Mouse (Mus musculus) heart, adult 2 months (tissue): ENCODE measurements around the gene Tle2. TPM values are rescaled to one million over a fixed set of nuclear protein-coding genes. Genes with fewer than 3 reads are reported as not detected.

ENCODE experiments used
- DNase-seq, 2 experiments: peaks; one replicate each; pipeline ENCODE4 v3.0.0; 2021
- H3K27ac ChIP-seq: fragments of 200-600 bp; 2 replicates; pipeline ENCODE4 v1.8.1; 2022
- H3K27me3 ChIP-seq: fragments of 200-500 bp; 2 replicates; pipeline ENCODE4 v1.6.1; 2012; ENCODE audit warnings: mild to moderate bottlenecking, low read length, inconsistent platforms, mixed read lengths; ENCODE audit not compliant: control insufficient read depth, insufficient read depth
- H3K36me3 ChIP-seq: fragments of 200-500 bp; 2 replicates; pipeline ENCODE4 v1.6.1; 2012; ENCODE audit warnings: low read length, inconsistent platforms; ENCODE audit not compliant: control insufficient read depth, insufficient read depth
- H3K4me1 ChIP-seq: fragments of 200-500 bp; 2 replicates; pipeline ENCODE4 v1.6.1; 2011; ENCODE audit warnings: low read length; ENCODE audit not compliant: control insufficient read depth, insufficient read depth
- H3K4me3 ChIP-seq: fragments of 200-600 bp; 2 replicates; pipeline ENCODE4 v1.8.1; 2022
- H3K79me2 ChIP-seq: fragments of 200-500 bp; replicated peaks from 2 replicates; pipeline ENCODE4 v1.6.1; 2012; ENCODE audit warnings: mild to moderate bottlenecking, inconsistent platforms, low read length, moderate library complexity, mixed read lengths; ENCODE audit not compliant: control insufficient read depth, insufficient read depth
- H3K9ac ChIP-seq: fragments of 200-500 bp; 2 replicates; pipeline ENCODE4 v1.6.1; 2012; ENCODE audit warnings: low read depth, mild to moderate bottlenecking, control low read depth, inconsistent platforms, low read length, mixed read lengths
- CTCF ChIP-seq: fragments of 200-600 bp; IDR thresholded peaks from 2 replicates; pipeline ENCODE4 v1.8.1; 2022; ENCODE audit warnings: antibody characterized with exemption, mild to moderate bottlenecking, moderate library complexity
- EP300 ChIP-seq: fragments of 200-500 bp; IDR thresholded peaks from 2 replicates; pipeline ENCODE4 v1.6.1; 2011; ENCODE audit warnings: low read depth, low read length, control low read depth; ENCODE audit not compliant: insufficient read depth
- POLR2A ChIP-seq: fragments of 200-500 bp; IDR thresholded peaks from 2 replicates; pipeline ENCODE4 v1.6.1; 2011; ENCODE audit warnings: mild to moderate bottlenecking, low read depth, low read length, control low read depth; ENCODE audit not compliant: insufficient read depth
- WGBS: fragments of 180-500 bp; shearing (Covaris S2); methylation state at CpG from one replicate; pipeline ENCODE4 v1.1.7; 2018; 5-methylcytosine and 5-hydroxymethylcytosine counted together
- intact Hi-C: fragments of 180-260 bp; cut with DNase I; formaldehyde crosslinking; loops from one replicate; pipeline ENCODE4 v1.15.1; 2025
- polyA plus RNA-seq: library from polyadenylated mRNA; depleted of rRNA; stranded (reverse); fragments of >200 nt; gene quantifications from 2 replicates; pipeline ENCODE4 v1.2.3, GENCODE M21; 2012
- total RNA-seq, 2 experiments: library from RNA; stranded (reverse); gene quantifications; 2 replicates each; pipeline ENCODE4 v1.2.3; 2021

Tle2 gene
- total and polyA plus RNA-seq, 3 experiments, result 6.8 to 43.8 (median 7.4) TPM

DNA sequence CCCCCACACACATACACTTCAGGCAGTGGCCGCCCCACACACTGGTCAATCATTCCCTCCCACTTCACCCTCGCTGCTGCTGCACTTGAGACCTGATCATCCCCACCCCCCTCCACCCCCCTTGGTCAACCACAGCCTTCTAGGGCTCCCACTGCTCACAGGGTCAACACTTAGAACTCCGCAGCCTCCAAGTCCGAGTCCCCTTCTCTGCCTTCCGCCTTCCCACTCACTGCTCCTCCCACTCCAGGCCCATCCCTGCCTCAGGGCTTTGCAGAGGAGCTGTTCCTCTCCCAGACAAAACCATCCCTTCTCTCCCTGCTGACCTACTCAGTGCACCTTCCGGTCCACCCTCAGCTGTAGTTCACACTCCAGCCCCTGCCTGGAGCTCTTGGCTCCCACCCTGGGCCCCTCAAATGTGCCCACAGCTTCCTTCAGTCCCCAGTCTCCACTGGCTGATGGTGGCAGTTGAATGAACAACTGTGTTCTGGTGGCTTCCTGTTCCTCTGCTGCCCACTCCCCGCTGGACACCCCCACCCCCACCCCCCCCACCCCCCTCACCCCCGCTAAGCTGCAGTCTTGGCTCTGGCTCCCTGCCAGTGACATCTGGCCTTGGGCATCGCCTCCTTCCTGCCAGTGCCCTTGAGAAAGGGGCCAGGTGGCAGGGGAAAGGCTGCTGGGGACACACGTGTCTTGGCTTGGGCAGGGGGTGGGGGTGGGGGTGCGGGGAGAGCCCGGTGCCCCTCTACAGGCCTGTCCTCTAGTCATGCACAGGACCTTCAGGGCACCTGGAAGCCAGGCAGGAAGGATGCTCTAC, 23.0 kb downstream of the Tle2 start:
- Histone ChIP-seq H3K4me1 (peaks cover 8% of the 10 kb centered on the region), H3K79me2 (no peaks in the 10 kb centered on the region), H3K27ac (peak overlapping the region; percentile 41), H3K27me3 (no peaks in the 10 kb centered on the region), H3K9ac (peak overlapping the region; percentile 50), H3K36me3 (no peaks in the 10 kb centered on the region), H3K4me3 (no peak overlapping the region)
- TF ChIP-seq CTCF (no peak), POLR2A (peak; percentile 47; the same call in 1 of the 2 replicates)
- intact Hi-C loops, result no loop called here
- DNase-seq, result peak; percentile 63 to 64
- WGBS, result 9% methylated on average over 12 of the region's 12 CpGs

GRCm38 (mm10) chr10:81598342-81598741, 24.0 kb downstream of the Tle2 start:
- no peak for DNase-seq
- intact Hi-C loops, result loop anchor here (2.0 kb wide), 1 partner anchor 24 kb away; the partner anchor contains the start of gene Tle2
- no peak overlapping the region for H3K4me3 ChIP-seq
- no peaks in the 10 kb centered on the region for H3K27me3 ChIP-seq
- H3K4me1 ChIP-seq, result peaks cover 10% of the 10 kb centered on the region
- 63% methylated on average over 3 of the region's 3 CpGs for WGBS
- TF ChIP-seq POLR2A, result no peak
- no peaks in the 10 kb centered on the region for H3K36me3 ChIP-seq
- no peaks in the 10 kb centered on the region for H3K79me2 ChIP-seq
- H3K9ac ChIP-seq, result no peak overlapping the region
- no peak overlapping the region for H3K27ac ChIP-seq

DNA sequence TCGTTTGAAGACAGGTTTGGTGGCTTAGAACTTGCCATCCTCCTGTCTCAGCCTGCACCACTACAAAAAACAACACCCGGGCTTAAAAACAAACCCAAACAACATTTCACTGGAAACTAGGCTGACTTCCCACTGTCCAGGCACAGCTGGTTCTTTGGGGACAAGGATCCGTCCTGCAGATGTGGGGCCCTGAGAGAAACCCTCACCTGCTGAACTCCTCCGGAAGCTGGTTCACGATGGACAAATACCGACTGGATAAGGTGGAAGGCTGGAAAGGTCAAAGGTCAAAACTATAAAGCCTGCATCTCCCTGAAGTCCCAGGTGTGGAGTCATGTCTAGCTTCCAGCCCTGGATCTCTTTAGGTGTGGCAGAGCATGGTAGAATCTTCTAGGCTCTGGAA, 24.5 kb downstream of the Tle2 start:
- TF ChIP-seq CTCF (no peak), POLR2A (no peak), EP300 (no peak)
- no peaks in the 10 kb centered on the region for H3K27me3 ChIP-seq
- no peaks in the 10 kb centered on the region for H3K36me3 ChIP-seq
- no peak overlapping the region for H3K27ac ChIP-seq
- intact Hi-C loops, result loop anchor here (2.0 kb wide), 1 partner anchor 24 kb away; the partner anchor contains the start of gene Tle2
- no peaks in the 10 kb centered on the region for H3K79me2 ChIP-seq
- whole genome bisulfite sequencing, result 55% methylated on average over 6 of the region's 6 CpGs
- H3K4me3 ChIP-seq, result no peak overlapping the region
- no peak overlapping the region for H3K9ac ChIP-seq
- H3K4me1 ChIP-seq, result peaks cover 10% of the 10 kb centered on the region
- DNase-seq, result no peak

DNA sequence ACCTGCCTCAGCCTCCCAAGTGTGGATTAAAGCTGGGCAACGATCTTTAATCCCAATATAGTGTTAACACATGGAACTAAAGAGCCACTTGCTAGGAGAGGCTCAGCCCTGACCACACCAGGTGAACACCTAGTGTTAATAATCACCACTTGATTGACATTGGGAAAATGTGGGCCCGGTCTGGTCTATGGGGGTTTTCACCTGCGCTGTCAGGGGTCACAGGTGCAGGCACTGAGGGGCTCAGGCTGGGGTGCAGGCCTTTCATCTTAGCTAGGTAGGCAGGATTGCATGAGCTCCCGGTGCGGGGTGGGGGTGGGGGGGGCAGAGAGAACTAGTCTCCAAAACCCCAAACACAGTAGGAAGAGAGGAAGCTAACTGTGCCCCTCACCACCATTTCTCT, 25.3 kb downstream of the Tle2 start:
- Histone ChIP-seq H3K4me1 (peaks cover 10% of the 10 kb centered on the region), H3K79me2 (no peaks in the 10 kb centered on the region), H3K27ac (no peak overlapping the region), H3K4me3 (no peak overlapping the region), H3K9ac (no peak overlapping the region), H3K27me3 (no peaks in the 10 kb centered on the region), H3K36me3 (no peaks in the 10 kb centered on the region)
- 84% methylated on average over 5 of the region's 5 CpGs for WGBS
- no peak for TF ChIP-seq CTCF
- no peak for TF ChIP-seq POLR2A
- TF ChIP-seq EP300, result no peak
- DNase-seq, result no peak
- intact Hi-C loops, result loop anchor here (2.0 kb wide), 1 partner anchor 25 kb away; the partner anchor contains the start of gene Tle2

- Histone ChIP-seq H3K27ac (peak overlapping the region; percentile 55; the same call in 1 of the 2 replicates), H3K4me3 (no peak overlapping the region), H3K4me1 (peaks cover 13% of the 10 kb centered on the region), H3K79me2 (no peaks in the 10 kb centered on the region), H3K36me3 (no peaks in the 10 kb centered on the region), H3K9ac (no peak overlapping the region), H3K27me3 (no peaks in the 10 kb centered on the region)
- 53% methylated on average over 10 of the region's 10 CpGs for WGBS
- TF ChIP-seq CTCF (no peak), POLR2A (no peak), EP300 (no peak)
- intact Hi-C loops, result no loop called here
- DNase-seq, result no peak
Measured at GRCm38 (mm10) chr10:81600096-81600495, 25.7 kb downstream of the Tle2 start.

- 1% methylated on average over 28 of the region's 28 CpGs for WGBS
- H3K79me2 ChIP-seq, result no peaks in the 10 kb centered on the region
- no peaks in the 10 kb centered on the region for H3K27me3 ChIP-seq
- peak within 1 kb of the TSS; percentile 42 for H3K4me3 ChIP-seq
- intact Hi-C loops, result no loop called here
- peak; percentile 93 to 94 for DNase-seq
- H3K9ac ChIP-seq, result peak within 1 kb of the TSS; percentile 7
- peak within 1 kb of the TSS; percentile 55 for H3K27ac ChIP-seq
- H3K4me1 ChIP-seq, result peaks cover 13% of the 10 kb centered on the region
- no peaks in the 10 kb centered on the region for H3K36me3 ChIP-seq
- no peak for TF ChIP-seq CTCF
- 0 out of 2 replicates have a peak, but pooled peaks have one; percentile 24 for TF ChIP-seq POLR2A
- TF ChIP-seq EP300, result no peak
Measured at GRCm38 (mm10) chr10:81600738-81601203, 26.4 kb downstream of the Tle2 start, which contains the start of gene Tle6. TSS of gene Tle6 (minus strand) at chr10:81601073.
